Mouse (Mus musculus): Measurements from ENCODE around the gene Plac9a. TPM values are rescaled to one million over a fixed set of nuclear protein-coding genes. Genes with fewer than 3 reads are reported as not detected.
"Not testable (repeated sequence)": the region's sequence is repeated elsewhere in the genome, so short reads cannot be mapped to it uniquely, and the experiment has no call there.

Gene Plac9a
- polyA plus RNA-seq (2015; fragmentation: Nextera tagmentation; extraction: Ambion mirVana): 0.70 TPM in 1 of 2 replicates, not detected in the other

DNA sequence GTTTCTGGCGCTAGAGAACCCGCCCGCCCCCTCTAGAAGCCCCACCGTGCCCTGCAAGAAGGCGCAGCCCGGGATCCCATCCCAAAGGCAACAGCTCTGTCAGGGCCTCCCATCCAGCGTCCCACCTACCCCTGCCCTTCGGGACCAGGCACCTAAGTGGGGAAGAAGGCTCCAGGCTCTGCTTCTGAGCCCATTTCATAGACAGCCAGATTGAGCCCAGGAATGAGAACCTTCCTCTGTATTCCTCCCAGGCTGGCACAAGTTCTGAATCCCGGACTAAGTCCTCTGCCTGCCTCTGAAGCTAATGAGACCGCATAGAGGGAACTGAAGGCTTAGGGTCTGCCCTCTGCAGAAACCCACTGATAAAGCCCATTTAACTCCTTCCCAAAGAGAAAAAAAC is at the start of gene Plac9a:
Gene Plac9a, minus strand, starts transcription at position 101 of the 400 bp plus-strand sequence.
- not testable (repeated sequence) for H3K9me3 ChIP-seq (replicated peaks); H3K27me3 ChIP-seq; H3K36me3 ChIP-seq; H3K4me3 ChIP-seq (replicated peaks); H3K27ac ChIP-seq; DNase-seq; H3K4me2 ChIP-seq; H3K9ac ChIP-seq; H3K4me1 ChIP-seq (replicated peaks); ATAC-seq (ENCODE audit: low read depth)
- no CpG with 5 or more reads among the region's 10 CpGs for WGBS (ENCODE audit: insufficient replicate concordance)

DNA sequence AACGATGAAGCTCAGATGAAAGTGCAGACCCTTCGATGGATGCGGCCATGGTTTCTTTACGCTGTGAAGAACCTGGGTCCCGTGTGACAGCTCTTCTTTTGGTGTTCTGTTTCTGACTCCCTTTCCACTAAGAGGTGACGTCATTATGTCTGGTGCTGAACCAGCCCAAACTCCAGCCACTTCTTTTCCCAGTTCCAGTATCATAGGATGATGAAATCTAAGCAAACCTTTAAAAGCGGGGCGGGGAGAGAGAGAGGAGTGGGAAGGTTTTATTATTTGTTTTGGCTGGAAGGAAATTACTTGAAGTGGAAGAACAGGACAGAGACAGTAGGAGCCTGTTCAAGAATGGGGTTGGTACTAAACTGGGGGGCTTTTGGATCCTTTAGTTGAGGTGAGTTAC is 35.1 kb upstream of the Plac9a start, which contains the start of gene Cphx1:
Gene Cphx1, plus strand, starts transcription at position 301 of the 400 bp plus-strand sequence.
- not testable (repeated sequence) for H3K9ac ChIP-seq; H3K9me3 ChIP-seq (replicated peaks); ATAC-seq (ENCODE audit: low read depth); H3K36me3 ChIP-seq; H3K27ac ChIP-seq; H3K4me1 ChIP-seq (replicated peaks); DNase-seq; H3K4me3 ChIP-seq (replicated peaks); H3K27me3 ChIP-seq; H3K4me2 ChIP-seq
- WGBS (ENCODE audit: insufficient replicate concordance): no CpG with 5 or more reads among the region's 8 CpGs

DNA sequence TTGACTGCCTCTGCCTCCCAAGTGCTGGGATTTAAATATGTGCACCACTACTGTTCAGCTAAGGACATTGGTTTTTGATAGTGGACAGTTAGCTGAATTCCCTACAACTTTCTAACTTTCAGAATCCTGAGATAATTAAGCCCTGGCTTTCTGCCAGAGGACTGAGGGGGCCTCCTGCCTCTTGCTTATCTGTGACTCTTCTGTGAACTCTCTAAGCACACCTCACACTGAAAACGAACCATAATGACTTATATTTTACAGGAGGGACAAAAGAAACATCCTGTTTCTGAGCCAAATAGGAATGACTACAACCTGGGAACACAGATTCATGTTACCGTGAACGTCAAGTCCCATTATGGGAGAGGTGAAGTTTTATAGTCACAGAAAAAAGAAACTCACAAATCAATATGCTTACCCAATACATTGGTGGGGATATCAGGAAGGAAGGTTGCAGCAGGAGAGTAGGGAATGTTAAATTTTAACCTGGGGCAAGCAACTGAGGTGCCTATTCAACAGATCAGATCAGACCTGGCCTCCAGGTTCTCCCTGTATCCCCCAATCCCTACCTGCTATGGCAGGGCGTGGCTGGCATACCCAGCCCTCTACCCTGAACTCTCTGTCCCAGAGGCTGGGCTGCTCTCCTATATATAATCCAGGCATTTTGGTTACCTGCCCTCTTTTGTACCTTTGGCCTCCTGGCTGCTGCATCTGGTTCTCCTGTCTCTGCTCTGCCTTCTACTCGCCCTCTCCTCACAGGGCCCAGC is 34.1 kb upstream of the Plac9a start:
- not testable (repeated sequence) for DNase-seq; H3K4me2 ChIP-seq; H3K9me3 ChIP-seq (replicated peaks); H3K27ac ChIP-seq; H3K4me1 ChIP-seq (replicated peaks); H3K4me3 ChIP-seq (replicated peaks); H3K27me3 ChIP-seq; H3K36me3 ChIP-seq; H3K9ac ChIP-seq
- peak; percentile 76 for ATAC-seq (ENCODE audit: low read depth)
- no CpG with 5 or more reads among the region's 5 CpGs for WGBS (ENCODE audit: insufficient replicate concordance)

DNA sequence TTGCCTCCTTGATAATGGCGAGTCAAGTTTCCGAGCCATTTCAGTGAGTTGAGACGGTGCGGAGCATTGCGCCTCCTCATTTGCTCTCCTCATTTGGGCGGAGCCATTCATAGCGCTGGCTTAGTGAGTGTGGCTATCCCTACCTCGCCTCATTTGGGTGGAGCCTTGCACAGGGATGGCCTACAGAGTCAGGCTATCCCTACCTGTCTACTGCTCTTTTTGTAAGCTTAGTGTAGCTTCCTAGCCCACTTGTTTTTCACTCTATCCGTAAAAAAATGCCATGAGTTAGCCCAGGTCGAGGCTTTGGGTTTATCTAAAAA is 24.6 kb upstream of the Plac9a start, which contains the start of gene Tmem254a:
Gene Tmem254a, minus strand, starts transcription at position 111 of the 320 bp plus-strand sequence.
- not testable (repeated sequence) for H3K9me3 ChIP-seq (replicated peaks); H3K4me1 ChIP-seq (replicated peaks); DNase-seq; H3K27ac ChIP-seq; H3K9ac ChIP-seq; H3K36me3 ChIP-seq; H3K4me2 ChIP-seq; H3K4me3 ChIP-seq (replicated peaks); H3K27me3 ChIP-seq
- ATAC-seq (ENCODE audit: low read depth): peak; percentile 87
- WGBS (ENCODE audit: insufficient replicate concordance): no CpG with 5 or more reads among the region's 10 CpGs

DNA sequence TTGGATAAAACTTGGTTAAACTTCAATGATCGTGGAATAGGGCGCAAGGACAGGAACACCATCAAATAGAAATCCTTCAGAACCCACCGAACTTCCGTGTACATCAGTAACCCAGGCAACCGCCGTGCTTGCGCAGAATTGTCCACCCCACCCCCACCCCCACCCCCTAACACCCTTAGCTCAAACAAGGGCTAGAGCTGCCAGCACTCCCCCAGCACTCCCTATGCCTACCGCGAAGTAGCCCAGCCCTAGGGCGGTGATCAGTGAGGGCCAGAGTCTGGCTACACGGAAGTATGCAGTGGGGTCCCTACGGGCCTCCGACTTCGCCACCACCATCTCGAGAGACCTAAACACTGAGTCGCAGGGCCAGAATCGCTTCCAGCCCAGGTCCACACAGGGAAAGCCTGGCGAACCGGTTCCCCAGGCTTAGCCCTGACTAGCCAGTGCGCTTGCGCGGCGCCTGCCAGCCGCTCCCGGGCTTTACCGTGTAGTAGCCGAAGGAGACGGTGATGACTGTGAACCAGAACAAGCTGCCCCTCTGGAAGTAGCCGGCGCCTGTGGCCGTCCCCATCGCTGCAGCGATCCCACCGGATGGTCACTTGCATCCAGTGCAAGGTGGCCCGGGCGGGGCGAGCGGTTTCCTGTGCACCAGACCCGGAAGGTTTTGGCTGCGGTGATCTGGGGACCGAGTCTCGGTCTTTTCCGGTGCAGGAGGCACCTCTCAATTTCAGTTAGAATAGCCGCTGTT is 24.1 kb upstream of the Plac9a start:
- H3K4me1 ChIP-seq (replicated peaks); H3K9me3 ChIP-seq (replicated peaks); H3K36me3 ChIP-seq; H3K27ac ChIP-seq; H3K9ac ChIP-seq; DNase-seq; H3K4me3 ChIP-seq (replicated peaks); H3K27me3 ChIP-seq; H3K4me2 ChIP-seq: not testable (repeated sequence)
- WGBS (ENCODE audit: insufficient replicate concordance): no CpG with 5 or more reads among the region's 44 CpGs
- ATAC-seq (ENCODE audit: low read depth): peak; percentile 69

DNA sequence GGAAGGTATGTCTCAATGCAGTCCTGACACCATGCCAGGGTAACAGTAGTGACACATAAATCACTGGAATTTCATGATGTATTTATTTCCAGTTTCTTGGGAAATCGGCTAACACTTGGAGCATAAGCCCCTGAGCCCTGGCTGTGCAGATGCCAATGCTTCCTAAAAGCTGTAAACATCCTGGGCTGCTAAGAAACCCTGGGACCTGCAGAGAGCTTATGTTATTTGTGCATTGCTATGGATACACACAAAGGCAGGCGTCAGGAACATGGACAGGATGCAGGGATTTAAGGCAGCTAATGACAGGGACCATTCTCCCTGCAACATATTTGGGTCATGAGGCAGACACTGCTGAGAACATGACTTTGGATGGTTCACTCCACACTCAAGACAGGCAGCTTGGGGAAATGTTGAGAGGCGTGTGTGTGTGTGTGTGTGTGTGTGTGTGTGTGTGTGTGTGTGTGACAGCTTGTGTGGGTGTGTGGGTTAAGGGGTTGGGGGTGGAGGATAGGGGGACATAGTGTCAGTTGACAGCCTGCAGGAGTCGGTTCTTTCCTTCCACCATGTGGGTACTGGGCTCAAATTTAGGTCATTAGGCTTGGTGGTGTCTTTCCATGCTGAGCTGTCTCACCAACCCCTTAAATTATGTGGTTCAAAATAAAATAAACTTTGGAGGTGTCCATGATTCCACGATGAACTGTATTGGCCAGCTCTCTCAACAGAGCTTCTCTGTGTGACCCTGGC is 15.7 kb upstream of the Plac9a start:
- not testable (repeated sequence) for H3K9me3 ChIP-seq (replicated peaks); H3K27me3 ChIP-seq; H3K27ac ChIP-seq; H3K4me3 ChIP-seq (replicated peaks); DNase-seq; H3K4me1 ChIP-seq (replicated peaks); H3K4me2 ChIP-seq; ATAC-seq (ENCODE audit: low read depth); H3K36me3 ChIP-seq; H3K9ac ChIP-seq
- WGBS (ENCODE audit: insufficient replicate concordance): no CpG with 5 or more reads among the region's 5 CpGs

DNA sequence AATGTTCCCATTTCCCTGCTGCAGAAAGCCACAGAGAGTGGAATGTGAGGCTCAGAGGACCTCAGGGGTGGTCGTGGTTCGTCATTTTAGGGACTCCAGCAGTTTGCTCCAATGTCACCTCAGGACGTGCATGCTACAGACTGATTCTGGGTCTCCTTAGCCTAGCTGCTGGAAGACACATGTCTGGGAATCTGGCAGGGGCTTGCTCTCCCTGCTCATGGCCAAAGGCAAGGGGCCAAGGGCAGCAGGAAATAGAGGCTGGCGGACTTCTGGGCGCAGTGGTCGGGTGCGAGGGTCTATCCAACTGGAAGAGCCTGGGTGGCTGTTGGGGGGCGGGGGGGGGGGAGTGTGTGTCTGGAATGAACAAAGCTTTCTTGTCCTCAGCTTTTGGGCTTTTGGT is 6.1 kb upstream of the Plac9a start:
- not testable (repeated sequence) for H3K9me3 ChIP-seq (replicated peaks); H3K4me3 ChIP-seq (replicated peaks); DNase-seq; H3K36me3 ChIP-seq; H3K27ac ChIP-seq; H3K4me1 ChIP-seq (replicated peaks); H3K4me2 ChIP-seq; H3K9ac ChIP-seq; ATAC-seq (ENCODE audit: low read depth); H3K27me3 ChIP-seq
- WGBS (ENCODE audit: insufficient replicate concordance): no CpG with 5 or more reads among the region's 8 CpGs

DNA sequence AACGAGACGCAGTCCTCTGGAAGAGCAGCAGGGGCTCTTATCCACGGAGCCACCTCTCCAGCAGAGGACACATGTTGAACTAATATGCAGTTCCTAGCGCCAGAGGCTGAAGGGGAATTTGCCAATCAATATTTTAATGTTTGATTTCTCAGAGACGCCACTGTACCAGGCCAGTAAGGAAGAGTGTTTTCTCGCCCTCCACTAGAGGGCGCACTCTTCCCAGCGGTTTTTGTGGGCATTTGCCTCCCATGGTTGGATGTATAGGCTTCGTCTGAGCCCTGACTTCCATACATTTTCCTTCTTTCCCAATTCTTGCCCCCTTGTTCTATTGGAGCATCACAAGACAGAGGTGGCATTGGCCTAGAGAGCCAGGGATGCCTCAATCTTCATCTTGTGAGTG is 4.4 kb upstream of the Plac9a start:
- not testable (repeated sequence) for ATAC-seq (ENCODE audit: low read depth); H3K4me1 ChIP-seq (replicated peaks); H3K9me3 ChIP-seq (replicated peaks); H3K9ac ChIP-seq; H3K4me2 ChIP-seq; H3K27ac ChIP-seq; H3K27me3 ChIP-seq; DNase-seq; H3K4me3 ChIP-seq (replicated peaks); H3K36me3 ChIP-seq
- WGBS (ENCODE audit: insufficient replicate concordance): no CpG with 5 or more reads among the region's 9 CpGs

DNA sequence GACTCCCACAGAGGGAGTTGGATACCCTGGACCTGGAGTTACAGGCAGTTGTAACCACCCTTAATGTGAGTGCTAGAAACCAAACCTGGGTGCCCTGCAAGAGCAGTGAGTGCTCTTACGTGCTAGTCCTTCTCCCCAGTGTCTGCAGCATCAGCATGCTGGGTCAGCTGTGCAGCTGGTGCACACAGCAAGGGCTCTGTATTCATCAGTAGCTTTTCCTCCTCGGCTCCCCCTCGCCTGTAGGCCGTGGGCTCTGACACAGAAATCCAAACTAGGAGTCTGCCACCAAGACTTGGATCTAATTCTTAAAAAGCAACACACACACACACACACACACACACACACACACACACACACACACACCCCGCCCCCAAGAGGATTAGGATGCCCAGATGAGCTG is 2.3 kb upstream of the Plac9a start:
- not testable (repeated sequence) for H3K27ac ChIP-seq; H3K4me1 ChIP-seq (replicated peaks); H3K9ac ChIP-seq; H3K36me3 ChIP-seq; ATAC-seq (ENCODE audit: low read depth); H3K4me3 ChIP-seq (replicated peaks); H3K27me3 ChIP-seq; H3K9me3 ChIP-seq (replicated peaks); DNase-seq; H3K4me2 ChIP-seq
- WGBS (ENCODE audit: insufficient replicate concordance): 50% methylated on average over 1 of the region's 5 CpGs

DNA sequence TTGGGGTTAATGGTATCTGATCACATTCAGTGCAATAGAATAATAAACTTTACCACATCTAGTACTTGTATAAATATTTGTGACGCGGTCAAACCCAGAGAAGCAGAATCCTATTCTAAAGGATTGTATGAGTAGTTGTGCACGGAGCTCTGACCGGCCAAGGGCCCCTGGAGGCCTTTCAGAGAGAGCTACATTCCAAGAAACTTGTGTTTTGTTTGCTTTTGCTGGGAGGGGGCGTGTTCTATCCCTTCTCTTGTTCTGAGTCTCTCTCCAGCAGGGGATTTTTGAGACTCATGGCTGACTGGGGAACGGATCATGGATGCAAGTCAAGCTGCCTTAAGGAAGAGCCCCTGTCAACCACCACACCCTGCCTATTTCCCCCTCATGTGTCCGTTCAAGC is 7.2 kb downstream of the Plac9a start:
- not testable (repeated sequence) for H3K36me3 ChIP-seq; H3K4me2 ChIP-seq; H3K27me3 ChIP-seq; ATAC-seq (ENCODE audit: low read depth); H3K9ac ChIP-seq; H3K9me3 ChIP-seq (replicated peaks); DNase-seq; H3K4me1 ChIP-seq (replicated peaks); H3K27ac ChIP-seq; H3K4me3 ChIP-seq (replicated peaks)
- no CpG with 5 or more reads among the region's 7 CpGs for WGBS (ENCODE audit: insufficient replicate concordance)

DNA sequence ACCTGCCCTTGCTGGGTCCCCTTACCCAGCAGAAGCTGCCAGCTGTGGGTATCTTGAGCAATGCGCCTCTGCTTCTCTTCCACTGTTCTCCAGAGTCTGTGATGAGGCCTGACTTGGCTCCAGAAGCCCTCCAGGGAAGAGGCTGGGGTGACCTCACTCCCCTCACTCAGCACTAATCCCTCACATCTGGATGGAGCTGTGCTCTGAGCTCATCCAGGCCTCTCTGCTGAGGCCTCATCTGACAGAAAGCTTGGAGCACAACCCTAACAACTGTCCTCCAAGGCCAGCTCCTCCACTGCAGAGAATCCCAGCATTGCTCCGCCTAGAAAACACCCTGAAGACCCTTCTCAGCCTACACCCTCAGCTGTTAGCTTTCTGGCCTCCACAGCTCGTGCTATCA is 8.3 kb downstream of the Plac9a start:
- H3K27ac ChIP-seq; H3K36me3 ChIP-seq; H3K4me2 ChIP-seq; H3K9ac ChIP-seq; DNase-seq; H3K27me3 ChIP-seq; H3K9me3 ChIP-seq (replicated peaks); H3K4me3 ChIP-seq (replicated peaks); H3K4me1 ChIP-seq (replicated peaks); ATAC-seq (ENCODE audit: low read depth): not testable (repeated sequence)
- no CpG with 5 or more reads among the region's 3 CpGs for WGBS (ENCODE audit: insufficient replicate concordance)

Measured in liver, embryonic 13.5 days (tissue).